Mouse (Mus musculus): ENCODE measurements at regions not wholly inside any gene's neighbourhood (a gene's known extent, or its start where the extent isn't known, plus 50 kb on each side); places are given as distances from the start of the nearest gene placed in this dataset.
A peak's percentile ranks its signal among the peaks of the same experiment; 100 is the strongest.

GRCm38 (mm10) chr5:118386126-118386525 is 141.1 kb downstream of the 2410131K14Rik start:
- WGBS = 85% methylated on average over 4 of the region's 4 CpGs
- H3K27ac ChIP-seq (replicated peaks) = no peak overlapping the region
- no peak for ATAC-seq (ENCODE audit: low FRiP score)

GRCm38 (mm10) chr5:118388419-118388818 is 143.4 kb downstream of the 2410131K14Rik start:
- H3K9ac ChIP-seq (replicated peaks) = no peak overlapping the region
- no peak overlapping the region for H3K27ac ChIP-seq (replicated peaks)
- no peaks in the 10 kb centered on the region for H3K27me3 ChIP-seq (replicated peaks)
- 0 out of 2 replicates have a peak, but pooled peaks cover 2% of the 10 kb centered on the region for H3K4me1 ChIP-seq
- no peak for ATAC-seq (ENCODE audit: low FRiP score)
- no peaks in the 10 kb centered on the region for H3K36me3 ChIP-seq
- no peak overlapping the region for H3K4me3 ChIP-seq (replicated peaks)
- no peak overlapping the region for H3K4me2 ChIP-seq
- 0 out of 2 replicates have a peak, but pooled peaks cover 4% of the 10 kb centered on the region for H3K9me3 ChIP-seq (replicated peaks)
- 86% methylated on average over 6 of the region's 6 CpGs for whole genome bisulfite sequencing

More at GRCm38 (mm10) chr5:118386126-118386525, 141.1 kb downstream of the 2410131K14Rik start:
- Histone ChIP-seq H3K36me3 (no peaks in the 10 kb centered on the region), H3K9ac (replicated peaks) (no peak overlapping the region), H3K4me1 (peaks cover 11% of the 10 kb centered on the region), H3K4me3 (replicated peaks) (no peak overlapping the region), H3K9me3 (replicated peaks) (0 out of 2 replicates have a peak, but pooled peaks cover 4% of the 10 kb centered on the region), H3K4me2 (no peak overlapping the region), H3K27me3 (replicated peaks) (0 out of 2 replicates have a peak, but pooled peaks cover 5% of the 10 kb centered on the region)

- H3K4me2 ChIP-seq = no peak overlapping the region
- H3K9me3 ChIP-seq (replicated peaks) = 0 out of 2 replicates have a peak, but pooled peaks cover 4% of the 10 kb centered on the region
- no peak for ATAC-seq (ENCODE audit: low FRiP score)
- WGBS = 56% methylated on average over 7 of the region's 7 CpGs
- no peak overlapping the region for H3K9ac ChIP-seq (replicated peaks)
- H3K36me3 ChIP-seq = no peaks in the 10 kb centered on the region
- no peak overlapping the region for H3K4me3 ChIP-seq (replicated peaks)
- peaks cover 4% of the 10 kb centered on the region for H3K4me1 ChIP-seq
- no peaks in the 10 kb centered on the region for H3K27me3 ChIP-seq (replicated peaks)
- no peak overlapping the region for H3K27ac ChIP-seq (replicated peaks)
Measured at GRCm38 (mm10) chr5:118390691-118391373, 145.8 kb downstream of the 2410131K14Rik start.

GRCm38 (mm10) chr5:118392932-118393487 is 148.0 kb downstream of the 2410131K14Rik start:
- 86% methylated on average over 8 of the region's 8 CpGs for WGBS
- Histone ChIP-seq H3K4me1 (peaks cover 13% of the 10 kb centered on the region), H3K9me3 (replicated peaks) (0 out of 2 replicates have a peak, but pooled peaks cover 4% of the 10 kb centered on the region), H3K4me2 (no peak overlapping the region), H3K4me3 (replicated peaks) (no peak overlapping the region), H3K27ac (replicated peaks) (no peak overlapping the region), H3K27me3 (replicated peaks) (no peaks in the 10 kb centered on the region), H3K9ac (replicated peaks) (no peak overlapping the region), H3K36me3 (no peaks in the 10 kb centered on the region)
- ATAC-seq (ENCODE audit: low FRiP score) = no peak

- H3K27me3 ChIP-seq (replicated peaks) = no peaks in the 10 kb centered on the region
- ATAC-seq (ENCODE audit: low FRiP score) = no peak
- H3K27ac ChIP-seq (replicated peaks) = no peak overlapping the region
- no peak overlapping the region for H3K9ac ChIP-seq (replicated peaks)
- H3K36me3 ChIP-seq = no peaks in the 10 kb centered on the region
- peaks cover 15% of the 10 kb centered on the region for H3K4me1 ChIP-seq
- no peak overlapping the region for H3K4me2 ChIP-seq
- H3K9me3 ChIP-seq (replicated peaks) = 0 out of 2 replicates have a peak, but pooled peaks cover 4% of the 10 kb centered on the region
- no peak overlapping the region for H3K4me3 ChIP-seq (replicated peaks)
- WGBS = 66% methylated on average over 5 of the region's 5 CpGs
Measured at GRCm38 (mm10) chr5:118394051-118394450, 149.0 kb downstream of the 2410131K14Rik start.

- Histone ChIP-seq H3K9me3 (replicated peaks) (no peaks in the 10 kb centered on the region), H3K4me2 (peak overlapping the region; percentile 50), H3K36me3 (no peaks in the 10 kb centered on the region), H3K9ac (replicated peaks) (peak overlapping the region; percentile 23), H3K4me3 (replicated peaks) (peak overlapping the region; percentile 13; the same call in 1 of the 2 replicates), H3K4me1 (peaks cover 17% of the 10 kb centered on the region), H3K27me3 (replicated peaks) (no peaks in the 10 kb centered on the region), H3K27ac (replicated peaks) (no peak overlapping the region)
- peak; percentile 49; the same call in 1 of the 2 replicates for ATAC-seq (ENCODE audit: low FRiP score)
- WGBS = 8% methylated on average over 28 of the region's 28 CpGs
Measured at GRCm38 (mm10) chr5:118396004-118396725, 151.1 kb downstream of the 2410131K14Rik start.

- Histone ChIP-seq H3K9me3 (replicated peaks) (no peaks in the 10 kb centered on the region), H3K4me2 (no peak overlapping the region), H3K4me3 (replicated peaks) (no peak overlapping the region), H3K4me1 (peaks cover 15% of the 10 kb centered on the region), H3K9ac (replicated peaks) (no peak overlapping the region), H3K36me3 (no peaks in the 10 kb centered on the region), H3K27ac (replicated peaks) (no peak overlapping the region), H3K27me3 (replicated peaks) (no peaks in the 10 kb centered on the region)
- WGBS = 41% methylated on average over 10 of the region's 10 CpGs
- no peak for ATAC-seq (ENCODE audit: low FRiP score)
Measured at GRCm38 (mm10) chr5:118400926-118401325, 155.9 kb downstream of the 2410131K14Rik start.

GRCm38 (mm10) chr5:118404398-118404797 is 156.1 kb upstream of the Med13l start:
- Histone ChIP-seq H3K36me3 (no peaks in the 10 kb centered on the region), H3K4me2 (no peak overlapping the region), H3K9me3 (replicated peaks) (no peaks in the 10 kb centered on the region), H3K4me1 (peaks cover 12% of the 10 kb centered on the region), H3K4me3 (replicated peaks) (no peak overlapping the region), H3K27ac (replicated peaks) (no peak overlapping the region), H3K9ac (replicated peaks) (no peak overlapping the region), H3K27me3 (replicated peaks) (no peaks in the 10 kb centered on the region)
- ATAC-seq (ENCODE audit: low FRiP score) = no peak
- 79% methylated on average over 7 of the region's 7 CpGs for WGBS

GRCm38 (mm10) chr5:118405421-118405820 is 155.1 kb upstream of the Med13l start:
- WGBS = 95% methylated on average over 3 of the region's 3 CpGs
- no peaks in the 10 kb centered on the region for H3K36me3 ChIP-seq
- H3K4me2 ChIP-seq = no peak overlapping the region
- H3K4me3 ChIP-seq (replicated peaks) = no peak overlapping the region
- H3K9ac ChIP-seq (replicated peaks) = no peak overlapping the region
- no peaks in the 10 kb centered on the region for H3K27me3 ChIP-seq (replicated peaks)
- ATAC-seq (ENCODE audit: low FRiP score) = no peak
- peaks cover 19% of the 10 kb centered on the region for H3K4me1 ChIP-seq
- H3K27ac ChIP-seq (replicated peaks) = no peak overlapping the region
- no peaks in the 10 kb centered on the region for H3K9me3 ChIP-seq (replicated peaks)

GRCm38 (mm10) chr5:118407451-118407850 is 153.0 kb upstream of the Med13l start:
- no peak for ATAC-seq (ENCODE audit: low FRiP score)
- Histone ChIP-seq H3K4me2 (no peak overlapping the region), H3K4me3 (replicated peaks) (no peak overlapping the region), H3K4me1 (peaks cover 17% of the 10 kb centered on the region), H3K27ac (replicated peaks) (no peak overlapping the region), H3K36me3 (no peaks in the 10 kb centered on the region), H3K9ac (replicated peaks) (no peak overlapping the region), H3K9me3 (replicated peaks) (no peaks in the 10 kb centered on the region), H3K27me3 (replicated peaks) (no peaks in the 10 kb centered on the region)
- WGBS = 29% methylated on average over 11 of the region's 11 CpGs

- 56% methylated on average over 3 of the region's 3 CpGs for WGBS
- no peak for ATAC-seq (ENCODE audit: low FRiP score)
- H3K9ac ChIP-seq (replicated peaks) = no peak overlapping the region
- H3K27me3 ChIP-seq (replicated peaks) = no peaks in the 10 kb centered on the region
- no peak overlapping the region for H3K4me3 ChIP-seq (replicated peaks)
- no peak overlapping the region for H3K4me2 ChIP-seq
- H3K9me3 ChIP-seq (replicated peaks) = no peaks in the 10 kb centered on the region
- H3K36me3 ChIP-seq = no peaks in the 10 kb centered on the region
- H3K27ac ChIP-seq (replicated peaks) = no peak overlapping the region
- H3K4me1 ChIP-seq = peaks cover 20% of the 10 kb centered on the region
Measured at GRCm38 (mm10) chr5:118407973-118408372, 152.5 kb upstream of the Med13l start.

Data from neural tube, embryonic 15.5 days (tissue).